Mouse (Mus musculus): ENCODE data around the gene Hes1. TPM values are rescaled to one million over a fixed set of nuclear protein-coding genes. Genes with fewer than 3 reads are reported as not detected.

Hes1 gene
- polyA plus RNA-seq, 1 experiment from 2014 or later = 29.1 TPM

DNA sequence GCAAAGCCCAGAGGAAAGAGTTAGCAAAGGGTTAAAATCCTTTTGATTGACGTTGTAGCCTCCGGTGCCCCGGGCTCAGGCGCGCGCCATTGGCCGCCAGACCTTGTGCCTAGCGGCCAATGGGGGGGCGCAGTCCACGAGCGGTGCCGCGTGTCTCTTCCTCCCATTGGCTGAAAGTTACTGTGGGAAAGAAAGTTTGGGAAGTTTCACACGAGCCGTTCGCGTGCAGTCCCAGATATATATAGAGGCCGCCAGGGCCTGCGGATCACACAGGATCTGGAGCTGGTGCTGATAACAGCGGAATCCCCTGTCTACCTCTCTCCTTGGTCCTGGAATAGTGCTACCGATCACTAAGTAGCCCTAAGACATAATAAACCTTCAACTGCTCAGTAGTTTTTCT is 893 bp downstream of the Hes1 start:
- ATAC-seq (replicated peaks; ENCODE audit: insufficient number of reproducible peaks, low FRiP score, low TSS enrichment) = peak; percentile 60
- H3K9ac ChIP-seq (ENCODE audit: low read depth, low read length) = peak overlapping the region; percentile 71; the same call in 1 of the 2 replicates
- peaks cover 50% of the 10 kb centered on the region for H3K4me1 ChIP-seq (ENCODE audit: control insufficient read depth, insufficient read depth, low read length)

GRCm38 (mm10) chr16:30065537-30066183 is 1.5 kb downstream of the Hes1 start:
- Histone ChIP-seq H3K27me3 (ENCODE audit: control insufficient read depth, insufficient read depth, low read length) (no peaks in the 10 kb centered on the region), H3K9ac (ENCODE audit: low read depth, low read length) (peak overlapping the region; percentile 71), H3K4me2 (peak overlapping the region; percentile 92), H3K36me3 (ENCODE audit: control insufficient read depth, insufficient read depth, low read length) (no peaks in the 10 kb centered on the region), H3K4me3 (ENCODE audit: low read depth, low read length) (peak overlapping the region; percentile 73), H3K4me1 (ENCODE audit: control insufficient read depth, insufficient read depth, low read length) (peaks cover 44% of the 10 kb centered on the region), H3K9me3 (replicated peaks; ENCODE audit: control insufficient read depth, low read length) (no peaks in the 10 kb centered on the region), H3K27ac (ENCODE audit: low read depth, low read length) (peak overlapping the region; percentile 100)
- ATAC-seq (replicated peaks; ENCODE audit: insufficient number of reproducible peaks, low FRiP score, low TSS enrichment) = no peak
- 0% methylated on average over 21 of the region's 21 CpGs for WGBS (ENCODE audit: insufficient replicate concordance)

More for the DNA sequence above, 893 bp downstream of the Hes1 start:
- Histone ChIP-seq H3K4me3 (ENCODE audit: low read depth, low read length) (peak overlapping the region; percentile 73), H3K27ac (ENCODE audit: low read depth, low read length) (peak overlapping the region; percentile 100; the same call in 1 of the 2 replicates), H3K36me3 (ENCODE audit: control insufficient read depth, insufficient read depth, low read length) (no peaks in the 10 kb centered on the region), H3K27me3 (ENCODE audit: control insufficient read depth, insufficient read depth, low read length) (no peaks in the 10 kb centered on the region), H3K9me3 (replicated peaks; ENCODE audit: control insufficient read depth, low read length) (no peaks in the 10 kb centered on the region), H3K4me2 (peak overlapping the region; percentile 92)
- WGBS (ENCODE audit: insufficient replicate concordance) = under 1% methylated on average over 21 of the region's 21 CpGs

DNA sequence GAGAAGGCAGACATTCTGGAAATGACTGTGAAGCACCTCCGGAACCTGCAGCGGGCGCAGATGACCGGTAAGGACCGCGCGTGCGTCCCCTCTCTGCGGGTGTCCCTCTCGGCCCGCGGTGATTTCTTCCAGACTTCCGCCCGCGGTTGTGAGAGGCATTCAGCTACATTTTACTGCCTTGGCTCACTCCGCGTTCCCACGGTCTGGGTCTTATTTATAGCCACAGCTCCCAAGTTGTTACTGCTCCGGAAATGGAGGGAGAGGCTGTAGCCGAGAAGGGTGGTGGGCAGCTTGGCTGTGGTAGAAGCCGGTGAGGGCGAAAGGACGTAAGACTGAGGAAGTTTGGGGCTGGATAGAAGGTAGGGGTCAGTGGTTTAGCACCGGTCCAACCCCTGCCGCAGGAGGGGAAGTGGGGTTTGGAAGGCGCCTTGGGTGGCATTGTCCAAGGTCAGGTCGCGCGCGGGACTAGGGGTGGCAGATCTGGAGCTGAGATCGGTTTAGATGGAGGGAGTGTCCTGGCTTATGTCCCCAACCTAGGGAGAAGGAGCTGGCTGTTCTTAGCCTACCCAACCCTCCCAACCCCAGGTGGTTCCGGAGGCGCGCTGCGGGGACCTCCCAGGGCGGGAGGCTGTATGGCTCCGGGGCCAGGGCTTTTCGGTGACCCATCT is 2.1 kb downstream of the Hes1 start:
- no peaks in the 10 kb centered on the region for H3K36me3 ChIP-seq (ENCODE audit: control insufficient read depth, insufficient read depth, low read length)
- H3K27me3 ChIP-seq (ENCODE audit: control insufficient read depth, insufficient read depth, low read length) = no peaks in the 10 kb centered on the region
- under 1% methylated on average over 38 of the region's 38 CpGs for WGBS (ENCODE audit: insufficient replicate concordance)
- peak overlapping the region; percentile 92 for H3K4me2 ChIP-seq
- peak overlapping the region; percentile 73 for H3K4me3 ChIP-seq (ENCODE audit: low read depth, low read length)
- peaks cover 41% of the 10 kb centered on the region for H3K4me1 ChIP-seq (ENCODE audit: control insufficient read depth, insufficient read depth, low read length)
- no peak for ATAC-seq (replicated peaks; ENCODE audit: insufficient number of reproducible peaks, low FRiP score, low TSS enrichment)
- peak overlapping the region; percentile 100 for H3K27ac ChIP-seq (ENCODE audit: low read depth, low read length)
- no peaks in the 10 kb centered on the region for H3K9me3 ChIP-seq (replicated peaks; ENCODE audit: control insufficient read depth, low read length)
- peak overlapping the region; percentile 71 for H3K9ac ChIP-seq (ENCODE audit: low read depth, low read length)

GRCm38 (mm10) chr16:30066852-30067301 is 2.7 kb downstream of the Hes1 start:
- H3K4me2 ChIP-seq = peak overlapping the region; percentile 92
- H3K4me3 ChIP-seq (ENCODE audit: low read depth, low read length) = peak overlapping the region; percentile 73
- H3K9ac ChIP-seq (ENCODE audit: low read depth, low read length) = peak overlapping the region; percentile 71
- H3K27ac ChIP-seq (ENCODE audit: low read depth, low read length) = peak overlapping the region; percentile 100
- under 1% methylated on average over 46 of the region's 46 CpGs for WGBS (ENCODE audit: insufficient replicate concordance)
- H3K27me3 ChIP-seq (ENCODE audit: control insufficient read depth, insufficient read depth, low read length) = no peaks in the 10 kb centered on the region
- H3K4me1 ChIP-seq (ENCODE audit: control insufficient read depth, insufficient read depth, low read length) = peaks cover 36% of the 10 kb centered on the region
- no peaks in the 10 kb centered on the region for H3K36me3 ChIP-seq (ENCODE audit: control insufficient read depth, insufficient read depth, low read length)
- ATAC-seq (replicated peaks; ENCODE audit: insufficient number of reproducible peaks, low FRiP score, low TSS enrichment) = no peak
- H3K9me3 ChIP-seq (replicated peaks; ENCODE audit: control insufficient read depth, low read length) = no peaks in the 10 kb centered on the region

GRCm38 (mm10) chr16:30068041-30069020 is 4.1 kb downstream of the Hes1 start:
- peak overlapping the region; percentile 23 for H3K27ac ChIP-seq (ENCODE audit: low read depth, low read length)
- ATAC-seq (replicated peaks; ENCODE audit: insufficient number of reproducible peaks, low FRiP score, low TSS enrichment) = no peak
- no peaks in the 10 kb centered on the region for H3K36me3 ChIP-seq (ENCODE audit: control insufficient read depth, insufficient read depth, low read length)
- H3K4me2 ChIP-seq = peak overlapping the region; percentile 71
- no peaks in the 10 kb centered on the region for H3K27me3 ChIP-seq (ENCODE audit: control insufficient read depth, insufficient read depth, low read length)
- H3K9ac ChIP-seq (ENCODE audit: low read depth, low read length) = peak overlapping the region; percentile 44
- no peaks in the 10 kb centered on the region for H3K9me3 ChIP-seq (replicated peaks; ENCODE audit: control insufficient read depth, low read length)
- WGBS (ENCODE audit: insufficient replicate concordance) = under 1% methylated on average over 36 of the region's 36 CpGs
- H3K4me1 ChIP-seq (ENCODE audit: control insufficient read depth, insufficient read depth, low read length) = peaks cover 24% of the 10 kb centered on the region
- H3K4me3 ChIP-seq (ENCODE audit: low read depth, low read length) = peak overlapping the region; percentile 34

DNA sequence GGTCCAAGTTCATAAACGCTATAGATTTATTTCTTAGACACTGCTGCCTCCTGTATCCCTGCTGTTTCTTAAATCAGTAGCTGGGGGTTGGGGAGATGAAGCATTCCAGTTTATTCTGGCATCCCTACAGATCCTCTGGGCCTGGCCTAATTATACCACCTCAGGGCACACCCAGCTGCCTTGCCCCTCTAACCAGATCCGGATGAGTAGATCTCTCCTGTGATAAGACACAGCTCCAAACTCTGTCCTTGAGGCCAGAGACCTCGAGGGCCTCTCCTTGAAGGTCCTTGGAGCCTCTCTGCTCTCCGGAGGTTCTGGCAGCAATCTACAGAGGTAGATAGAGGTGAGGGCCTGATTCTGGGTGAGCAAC is 5.4 kb downstream of the Hes1 start:
- ATAC-seq (replicated peaks; ENCODE audit: insufficient number of reproducible peaks, low FRiP score, low TSS enrichment) = 0 out of 2 replicates have a peak, but pooled peaks have one; percentile 1
- H3K4me1 ChIP-seq (ENCODE audit: control insufficient read depth, insufficient read depth, low read length) = peaks cover 21% of the 10 kb centered on the region
- peak overlapping the region; percentile 64 for H3K4me2 ChIP-seq
- no peaks in the 10 kb centered on the region for H3K9me3 ChIP-seq (replicated peaks; ENCODE audit: control insufficient read depth, low read length)
- H3K9ac ChIP-seq (ENCODE audit: low read depth, low read length) = peak overlapping the region; percentile 70
- WGBS (ENCODE audit: insufficient replicate concordance) = 4% methylated on average over 4 of the region's 4 CpGs
- peak overlapping the region; percentile 46 for H3K4me3 ChIP-seq (ENCODE audit: low read depth, low read length)
- H3K27ac ChIP-seq (ENCODE audit: low read depth, low read length) = peak overlapping the region; percentile 90
- H3K36me3 ChIP-seq (ENCODE audit: control insufficient read depth, insufficient read depth, low read length) = no peaks in the 10 kb centered on the region
- 0 out of 2 replicates have a peak, but pooled peaks cover 3% of the 10 kb centered on the region for H3K27me3 ChIP-seq (ENCODE audit: control insufficient read depth, insufficient read depth, low read length)

DNA sequence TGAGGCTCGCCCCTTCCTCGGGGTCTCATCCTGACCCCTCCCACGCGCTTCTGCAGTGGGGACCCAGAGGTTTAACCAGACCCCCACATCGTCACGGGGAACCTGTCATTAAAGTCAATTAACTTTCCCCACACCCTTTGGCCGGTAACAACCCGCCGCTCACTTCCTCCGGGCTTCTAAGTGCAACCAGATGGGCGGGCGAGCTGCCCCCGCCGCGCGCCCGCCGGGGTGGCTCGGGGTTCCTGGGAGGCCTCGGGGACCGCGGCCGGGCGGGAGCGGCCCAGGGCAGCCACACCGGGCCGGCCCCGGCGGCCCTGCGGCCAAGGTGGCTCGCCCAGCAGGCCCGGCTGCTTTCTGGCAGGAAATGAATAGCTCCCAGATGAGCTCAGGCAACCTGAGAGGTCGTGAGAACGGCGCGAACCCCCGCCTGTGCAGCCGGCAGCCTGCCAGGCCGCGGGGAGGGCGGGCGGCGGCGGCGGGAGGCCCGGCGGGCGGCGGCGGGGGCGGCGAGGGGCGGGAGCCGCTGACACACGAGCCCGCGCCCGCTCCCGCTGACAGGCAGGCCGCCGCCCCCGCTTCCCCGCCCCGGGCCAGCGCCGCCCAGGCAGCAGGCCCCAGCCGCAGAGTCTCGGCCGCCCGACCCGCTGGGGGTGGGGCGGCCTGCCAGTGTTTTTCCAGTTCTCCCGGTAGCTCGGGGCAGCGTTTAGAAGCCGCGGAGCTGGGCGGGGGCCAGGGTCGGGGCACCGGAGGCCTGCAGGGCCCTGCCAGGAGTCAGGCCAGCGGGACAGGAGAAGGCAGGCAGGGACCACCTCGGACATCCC is 6.0 kb downstream of the Hes1 start:
- Histone ChIP-seq H3K4me2 (peak overlapping the region; percentile 64), H3K4me3 (ENCODE audit: low read depth, low read length) (peak overlapping the region; percentile 46), H3K9me3 (replicated peaks; ENCODE audit: control insufficient read depth, low read length) (no peaks in the 10 kb centered on the region), H3K9ac (ENCODE audit: low read depth, low read length) (peak overlapping the region; percentile 70), H3K27me3 (ENCODE audit: control insufficient read depth, insufficient read depth, low read length) (0 out of 2 replicates have a peak, but pooled peaks cover 3% of the 10 kb centered on the region), H3K27ac (ENCODE audit: low read depth, low read length) (peak overlapping the region; percentile 90), H3K4me1 (ENCODE audit: control insufficient read depth, insufficient read depth, low read length) (peaks cover 20% of the 10 kb centered on the region), H3K36me3 (ENCODE audit: control insufficient read depth, insufficient read depth, low read length) (no peaks in the 10 kb centered on the region)
- 0% methylated on average over 56 of the region's 82 CpGs for WGBS (ENCODE audit: insufficient replicate concordance)
- peak; percentile 83 for ATAC-seq (replicated peaks; ENCODE audit: insufficient number of reproducible peaks, low FRiP score, low TSS enrichment)
